Mouse (Mus musculus): ENCODE results near the gene T. TPM values are rescaled to one million over a fixed set of nuclear protein-coding genes. Genes with fewer than 3 reads are reported as not detected.

The T gene
- total RNA-seq, 2 experiments from 2014 or later, result not detected

Other genes with a start within 250 kb of the T start
- gene Ccr6, start 198.4 kb upstream of the T start, total RNA-seq (2015), result 0.47 TPM in 1 of 2 replicates, not detected in the other
- gene Ccr6, start 198.4 kb upstream of the T start, total RNA-seq (2017), result 0.12 and 0.62 TPM in 2 replicates
- 198 and 227 TPM in 2 replicates for gene Mpc1, start 151.5 kb upstream of the T start, total RNA-seq (2015)
- gene Mpc1, start 151.5 kb upstream of the T start, total RNA-seq (2017), result 109 and 143 TPM in 2 replicates
- 249 and 340 TPM in 2 replicates for gene Sft2d1, start 123.3 kb upstream of the T start, total RNA-seq (2015)
- 60.2 and 62.4 TPM in 2 replicates for gene Sft2d1, start 123.3 kb upstream of the T start, total RNA-seq (2017)
- gene Prr18, start 97.0 kb upstream of the T start, total RNA-seq (2015), result 0.04 and 0.16 TPM in 2 replicates
- 0.04 and 0.20 TPM in 2 replicates for gene Prr18, start 97.0 kb upstream of the T start, total RNA-seq (2017)
- gene T2, start 78.4 kb upstream of the T start, total RNA-seq (2015), result not detected in 2 replicates
- 0.59 TPM in 1 of 2 replicates, not detected in the other for gene T2, start 78.4 kb upstream of the T start, total RNA-seq (2017)
- gene Pde10a, start 90.9 kb downstream of the T start, total RNA-seq (2015), result 0.27 TPM in 1 of 2 replicates, not detected in the other
- gene Pde10a, start 90.9 kb downstream of the T start, total RNA-seq (2017), result 0.04 and 0.07 TPM in 2 replicates
- gene Gm17087, start 132.5 kb downstream of the T start, total RNA-seq (2015), result 0.13 and 0.25 TPM in 2 replicates
- not detected in 2 replicates for gene Gm17087, start 132.5 kb downstream of the T start, total RNA-seq (2017)